Mouse (Mus musculus) cerebellum, postnatal 10 days (tissue): ENCODE data around the gene Hist1h3g.
"Not testable (repeated sequence)": the region's sequence is repeated elsewhere in the genome, so short reads cannot be mapped to it uniquely, and the experiment has no call there.

Source experiments
- DNase-seq, 2 experiments: peaks; one replicate each; pipeline ENCODE4 v3.0.0; 2021; ENCODE audit warnings: mixed read lengths in 2 of 2

Hist1h3g gene

DNA sequence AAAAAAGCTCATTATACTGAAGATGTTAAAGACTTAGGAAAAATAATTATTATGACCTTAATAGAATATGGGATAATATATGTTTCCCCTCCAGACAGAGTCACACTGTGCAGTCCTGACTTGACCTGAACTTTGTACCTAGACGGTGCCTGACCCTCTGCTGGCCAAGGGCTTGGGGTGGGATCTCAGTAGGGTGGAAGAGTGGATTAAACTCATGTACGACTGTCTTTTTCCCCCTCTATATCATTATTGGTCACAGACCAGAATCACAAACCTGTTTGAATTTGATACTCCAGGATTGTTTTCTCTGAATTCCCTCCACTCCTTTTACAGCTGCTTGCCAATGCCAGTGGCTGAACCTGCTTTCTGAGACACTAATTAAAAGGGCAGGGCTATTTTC, 25.5 kb downstream of the Hist1h3g start:
- DNase-seq, result not testable (repeated sequence)

DNA sequence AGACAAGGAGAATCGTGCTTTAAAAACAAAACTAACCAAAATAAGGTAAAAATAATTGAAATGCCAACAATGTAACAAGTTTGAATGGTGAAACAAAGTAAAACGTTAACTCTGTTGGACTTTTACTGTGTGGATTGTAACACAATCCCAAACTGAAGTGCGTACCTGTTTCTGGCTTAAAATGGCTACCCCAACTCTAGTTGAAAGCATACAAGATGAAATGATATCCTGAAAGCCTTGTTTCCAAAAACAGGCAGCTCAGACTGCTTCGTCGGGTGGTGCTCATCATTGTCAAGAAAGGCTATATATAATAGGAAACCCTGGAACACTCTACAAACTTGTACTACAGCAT, 26.3 kb downstream of the Hist1h3g start:
- DNase-seq, result not testable (repeated sequence)

DNA sequence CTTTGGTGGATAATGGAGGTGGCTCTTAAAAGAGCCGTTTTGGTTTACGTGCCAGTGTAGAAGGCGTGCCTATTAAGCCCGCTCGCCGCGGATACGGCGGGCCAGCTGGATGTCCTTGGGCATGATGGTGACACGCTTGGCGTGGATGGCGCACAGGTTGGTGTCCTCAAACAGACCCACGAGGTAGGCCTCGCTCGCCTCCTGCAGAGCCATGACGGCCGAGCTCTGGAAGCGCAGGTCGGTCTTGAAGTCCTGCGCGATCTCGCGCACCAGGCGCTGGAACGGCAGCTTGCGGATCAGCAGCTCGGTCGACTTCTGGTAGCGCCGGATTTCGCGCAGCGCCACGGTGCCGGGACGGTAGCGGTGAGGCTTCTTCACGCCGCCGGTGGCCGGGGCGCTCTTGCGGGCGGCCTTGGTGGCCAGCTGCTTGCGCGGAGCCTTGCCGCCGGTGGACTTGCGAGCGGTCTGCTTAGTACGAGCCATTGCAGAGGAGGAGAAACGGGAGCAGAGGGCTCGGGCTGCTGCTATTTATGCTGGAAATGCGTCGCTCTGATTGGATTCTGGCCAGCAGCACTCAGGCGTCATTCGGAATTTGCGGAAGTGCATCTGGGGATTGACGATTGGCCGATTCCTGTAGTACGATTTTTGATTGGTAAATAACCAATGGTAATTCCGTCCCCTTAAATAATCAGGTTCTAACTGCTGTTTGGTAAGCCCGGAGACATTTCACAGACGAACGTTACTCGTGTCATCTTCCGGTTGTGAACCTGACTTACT, 26.8 kb downstream of the Hist1h3g start, which contains the start of gene Hist1h3e:
Gene Hist1h3e (minus strand): TSS at position 487 of the 777 bp plus-strand sequence.
- peak; percentile 96 to 97 for DNase-seq

DNA sequence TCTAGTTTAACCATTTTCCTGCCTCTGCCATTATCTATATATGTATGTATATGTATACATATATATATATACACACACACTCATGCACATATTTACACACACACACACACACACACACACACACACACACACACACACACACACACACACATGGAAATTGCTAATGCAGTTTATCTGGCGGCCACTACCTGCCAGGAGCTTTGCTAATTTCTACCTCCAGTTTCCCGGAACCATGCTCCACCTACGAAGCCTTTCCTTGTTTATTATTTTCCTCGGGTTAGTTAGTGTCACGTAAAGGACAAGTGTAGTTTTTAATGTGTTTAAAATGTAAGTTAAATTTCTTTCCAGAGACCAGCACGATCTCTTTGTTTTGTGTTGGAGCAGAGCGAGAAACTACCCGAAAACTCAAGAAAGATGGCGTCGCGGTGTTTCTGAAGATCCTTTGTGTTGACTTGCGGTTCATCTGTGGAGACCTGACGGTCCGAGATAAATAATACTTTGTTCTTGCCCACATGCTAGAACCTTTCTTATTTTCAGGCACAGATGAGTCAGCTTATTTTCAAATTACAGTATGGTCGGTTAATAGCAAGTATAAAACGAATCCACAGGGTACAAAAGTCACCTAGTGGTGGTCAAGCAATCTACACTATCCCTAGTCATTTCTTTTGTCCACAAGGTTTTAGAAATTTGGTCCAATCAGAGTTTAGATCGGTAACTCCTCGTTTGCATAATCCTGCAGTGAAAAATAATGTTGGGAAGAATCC, 27.7 kb downstream of the Hist1h3g start:
- peak; percentile 43 to 69 for DNase-seq

DNA sequence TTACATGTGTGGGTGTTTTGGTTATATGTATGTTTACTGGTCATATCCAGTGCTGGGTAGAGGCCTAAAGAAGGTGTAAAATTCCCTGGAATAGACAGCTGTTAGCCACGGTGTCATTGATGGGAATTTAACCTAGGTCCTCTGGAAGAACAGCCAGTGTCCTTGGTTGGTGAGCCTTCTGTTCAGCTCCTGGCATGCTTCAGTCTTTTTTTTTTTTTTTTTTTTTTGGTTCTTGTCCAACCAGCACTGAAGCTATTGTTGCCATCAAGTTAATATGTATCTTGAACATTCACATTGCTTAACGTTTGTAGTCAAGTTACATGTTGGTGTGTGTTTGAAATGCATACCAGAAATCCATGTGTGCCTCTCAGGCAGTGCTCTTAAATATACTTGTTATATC, 29.3 kb downstream of the Hist1h3g start:
- DNase-seq, result no peak

DNA sequence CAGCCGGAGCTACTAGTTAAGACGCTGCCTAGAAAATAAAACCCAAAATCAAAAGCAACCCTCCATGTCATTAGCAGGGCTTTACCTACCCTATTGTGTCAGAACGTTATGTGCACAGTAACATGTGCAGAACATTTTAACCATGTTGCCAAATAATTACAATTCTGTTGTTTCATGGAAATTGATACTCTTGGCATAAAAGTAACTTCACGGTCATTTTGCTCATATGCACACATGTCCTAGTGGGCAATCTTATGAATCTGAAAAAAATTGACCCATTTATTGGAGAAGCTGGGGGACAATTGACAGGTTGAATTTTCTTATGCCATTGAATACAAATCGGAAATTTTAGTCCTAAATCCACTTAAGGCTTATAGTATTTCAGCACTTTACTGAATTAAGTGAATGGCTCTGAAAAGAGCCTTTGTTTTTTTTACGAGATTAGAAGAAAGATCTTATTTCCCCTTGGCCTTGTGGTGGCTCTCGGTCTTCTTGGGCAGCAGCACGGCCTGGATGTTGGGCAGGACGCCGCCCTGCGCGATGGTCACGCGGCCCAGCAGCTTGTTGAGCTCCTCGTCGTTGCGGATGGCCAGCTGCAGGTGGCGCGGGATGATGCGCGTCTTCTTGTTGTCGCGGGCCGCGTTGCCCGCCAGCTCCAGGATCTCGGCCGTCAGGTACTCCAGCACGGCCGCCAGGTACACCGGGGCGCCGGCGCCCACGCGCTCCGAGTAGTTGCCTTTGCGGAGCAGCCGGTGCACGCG, 35.2 kb downstream of the Hist1h3g start:
- DNase-seq, result not testable (repeated sequence)

DNA sequence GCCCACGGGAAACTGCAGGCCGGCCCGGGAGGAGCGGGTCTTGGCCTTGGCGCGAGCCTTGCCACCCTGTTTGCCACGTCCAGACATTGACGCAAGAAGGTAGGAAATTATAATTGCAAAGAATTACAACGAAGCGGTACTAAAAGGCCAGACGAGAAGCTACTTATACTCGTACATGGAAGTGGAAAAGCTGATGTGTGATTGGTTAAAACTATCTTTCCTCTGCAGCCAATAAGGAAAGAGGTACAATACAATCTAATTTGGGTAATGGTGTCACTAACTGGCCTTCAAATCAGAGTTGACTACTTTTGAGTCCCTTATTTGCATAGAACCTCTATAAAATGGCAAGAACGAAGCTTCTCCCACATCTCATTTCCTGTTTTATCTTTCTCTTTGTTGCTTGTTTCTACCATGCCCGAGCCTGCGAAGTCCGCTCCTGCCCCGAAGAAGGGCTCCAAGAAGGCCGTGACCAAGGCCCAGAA, 35.8 kb downstream of the Hist1h3g start, which contains the start of the genes Hist1h2ae and Hist1h2bg:
Gene Hist1h2ae (minus strand): TSS at position 199 of the 482 bp plus-strand sequence.
Gene Hist1h2bg (plus strand): TSS at position 375 of the 482 bp plus-strand sequence.
- DNase-seq, result peak; percentile 71 to 78

DNA sequence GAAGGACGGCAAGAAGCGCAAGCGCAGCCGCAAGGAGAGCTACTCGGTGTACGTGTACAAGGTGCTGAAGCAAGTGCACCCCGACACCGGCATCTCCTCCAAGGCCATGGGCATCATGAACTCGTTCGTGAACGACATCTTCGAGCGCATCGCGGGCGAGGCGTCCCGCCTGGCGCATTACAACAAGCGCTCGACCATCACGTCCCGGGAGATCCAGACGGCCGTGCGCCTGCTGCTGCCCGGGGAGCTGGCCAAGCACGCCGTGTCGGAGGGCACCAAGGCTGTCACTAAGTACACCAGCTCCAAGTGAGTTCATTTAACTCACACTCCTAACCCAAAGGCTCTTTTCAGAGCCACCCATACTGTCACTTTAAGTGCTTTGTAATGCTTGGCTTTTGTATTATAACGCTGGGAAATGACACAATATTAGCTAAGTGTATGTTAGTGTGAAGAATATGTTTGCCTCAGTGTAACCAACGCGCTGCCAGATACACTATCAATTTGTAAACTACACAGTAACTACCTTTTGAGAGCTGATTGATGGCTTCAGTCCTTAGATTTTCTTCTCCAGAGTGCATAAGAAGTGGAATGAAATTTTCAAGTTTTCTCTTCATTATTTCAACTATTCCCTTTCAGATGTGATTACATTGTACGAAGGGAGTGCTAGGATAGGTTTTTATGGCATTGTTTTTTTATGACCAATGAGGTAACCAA, 36.4 kb downstream of the Hist1h3g start:
- not testable (repeated sequence) for DNase-seq

DNA sequence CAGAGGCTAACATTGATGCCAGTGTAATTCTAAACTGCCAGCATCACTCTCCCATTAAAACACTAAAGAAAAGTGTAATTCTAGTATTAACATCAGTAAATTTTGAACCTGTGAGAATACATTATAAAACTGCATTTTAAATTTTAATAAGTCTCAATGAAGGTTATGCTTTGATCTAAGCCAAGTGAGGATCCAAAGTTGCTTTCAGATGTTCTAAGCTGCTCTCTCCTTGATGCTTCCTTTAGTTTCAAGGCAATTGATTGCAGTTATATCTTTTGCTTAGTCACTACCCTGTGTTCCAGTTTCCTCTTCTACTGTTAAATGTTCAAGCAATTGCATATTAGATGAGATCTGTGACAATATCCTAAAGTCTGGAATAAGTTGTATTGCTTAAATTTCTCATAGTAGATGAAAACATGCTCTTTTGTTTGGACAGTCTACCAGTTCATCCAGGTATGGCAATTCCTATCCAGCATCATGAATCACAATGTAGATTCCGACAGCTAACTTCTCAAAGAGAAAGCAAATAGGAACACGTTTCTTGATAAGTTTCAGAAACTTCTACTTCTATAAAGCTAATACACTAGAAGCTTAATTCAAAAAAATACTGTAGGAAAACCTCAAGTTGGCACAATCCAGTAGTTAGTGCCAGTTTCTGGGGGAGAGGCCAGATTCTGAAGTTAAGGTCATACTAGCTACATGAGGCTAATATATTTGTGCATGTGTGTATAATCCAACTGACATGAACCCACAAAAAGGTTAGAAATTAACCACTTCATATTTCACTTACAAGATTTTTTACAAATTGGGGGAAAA, 37.2 kb downstream of the Hist1h3g start:
- DNase-seq, result no peak

DNA sequence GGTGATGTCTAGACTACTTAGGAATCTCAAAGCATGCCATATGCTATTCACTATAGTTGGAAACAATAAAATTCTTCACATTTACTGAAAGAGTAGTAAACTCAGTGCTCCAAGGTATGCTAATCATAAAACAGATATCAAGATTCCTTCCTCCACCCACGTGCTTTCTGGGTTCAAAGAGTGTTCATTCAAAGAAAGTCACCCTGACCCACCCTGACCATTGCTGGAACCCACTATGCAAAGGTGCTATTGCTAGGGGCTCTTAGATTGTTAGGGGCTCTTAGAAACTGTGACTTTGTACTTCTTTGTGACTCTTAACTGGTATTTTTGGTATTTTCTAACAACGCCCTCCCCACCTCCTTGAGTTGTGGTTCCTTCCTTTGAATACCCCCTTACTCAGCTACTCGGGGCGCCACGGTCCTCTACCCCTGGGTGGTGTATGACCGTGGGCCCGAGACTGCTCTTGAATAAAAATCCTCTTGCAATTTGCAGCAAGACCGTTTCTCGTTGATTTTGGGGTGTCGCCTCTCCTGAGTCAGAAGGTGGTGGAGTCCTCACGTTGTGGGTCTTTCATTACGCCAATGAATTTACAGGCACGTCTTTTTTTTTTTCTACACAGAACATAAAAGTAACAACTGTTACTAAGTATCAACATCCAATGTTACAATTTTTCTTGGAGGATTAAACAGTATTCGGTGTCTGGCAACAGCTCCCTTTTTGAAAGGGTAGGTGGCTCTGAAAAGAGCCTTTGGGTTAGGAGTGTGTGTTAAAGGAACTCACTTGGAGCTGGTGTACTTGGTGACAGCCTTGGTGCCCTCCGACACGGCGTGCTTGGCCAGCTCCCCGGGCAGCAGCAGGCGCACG, 38.0 kb downstream of the Hist1h3g start:
- not testable (repeated sequence) for DNase-seq

DNA sequence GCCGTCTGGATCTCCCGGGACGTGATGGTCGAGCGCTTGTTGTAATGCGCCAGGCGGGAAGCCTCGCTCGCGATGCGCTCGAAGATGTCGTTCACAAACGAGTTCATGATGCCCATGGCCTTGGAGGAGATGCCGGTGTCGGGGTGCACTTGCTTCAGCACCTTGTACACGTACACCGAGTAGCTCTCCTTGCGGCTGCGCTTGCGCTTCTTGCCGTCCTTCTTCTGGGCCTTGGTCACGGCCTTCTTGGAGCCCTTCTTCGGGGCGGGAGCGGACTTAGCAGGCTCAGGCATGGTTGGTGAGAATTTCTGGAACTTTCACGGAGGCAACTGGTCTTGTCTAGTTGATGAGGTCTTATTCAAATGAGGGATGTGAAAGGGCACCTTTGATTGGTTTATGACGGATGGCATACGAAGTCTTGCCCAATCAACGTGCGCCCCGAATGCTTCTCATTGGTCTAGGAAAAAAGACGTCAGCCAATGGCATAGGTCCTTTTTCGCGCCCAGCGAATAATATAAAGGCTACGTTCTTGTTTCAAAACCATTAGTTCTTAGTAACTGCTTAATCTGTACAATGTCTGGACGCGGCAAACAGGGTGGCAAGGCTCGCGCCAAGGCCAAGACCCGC, 38.8 kb downstream of the Hist1h3g start, which contains the start of the genes Hist1h2bf and Hist1h2ad:
Gene Hist1h2bf (minus strand): TSS at position 299 of the 627 bp plus-strand sequence.
Gene Hist1h2ad (plus strand): TSS at position 484 of the 627 bp plus-strand sequence.
- DNase-seq, result peak; percentile 92 to 93

DNA sequence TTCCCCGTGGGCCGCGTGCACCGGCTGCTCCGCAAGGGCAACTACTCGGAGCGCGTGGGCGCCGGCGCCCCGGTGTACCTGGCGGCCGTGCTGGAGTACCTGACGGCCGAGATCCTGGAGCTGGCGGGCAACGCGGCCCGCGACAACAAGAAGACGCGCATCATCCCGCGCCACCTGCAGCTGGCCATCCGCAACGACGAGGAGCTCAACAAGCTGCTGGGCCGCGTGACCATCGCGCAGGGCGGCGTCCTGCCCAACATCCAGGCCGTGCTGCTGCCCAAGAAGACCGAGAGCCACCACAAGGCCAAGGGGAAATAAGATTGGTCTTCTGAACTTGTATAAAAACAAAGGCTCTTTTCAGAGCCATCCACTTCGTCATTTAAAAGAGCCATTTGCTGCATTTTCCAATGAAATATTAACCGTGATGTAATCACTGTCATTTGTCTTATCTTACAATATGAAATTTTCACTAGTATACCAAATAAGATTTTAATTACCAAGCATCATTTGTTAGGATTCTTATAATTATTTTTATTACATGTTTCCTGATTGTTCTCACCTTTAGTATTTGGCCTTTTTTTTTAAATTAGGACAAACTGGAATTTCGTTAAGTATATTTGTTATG, 39.4 kb downstream of the Hist1h3g start:
- not testable (repeated sequence) for DNase-seq

DNA sequence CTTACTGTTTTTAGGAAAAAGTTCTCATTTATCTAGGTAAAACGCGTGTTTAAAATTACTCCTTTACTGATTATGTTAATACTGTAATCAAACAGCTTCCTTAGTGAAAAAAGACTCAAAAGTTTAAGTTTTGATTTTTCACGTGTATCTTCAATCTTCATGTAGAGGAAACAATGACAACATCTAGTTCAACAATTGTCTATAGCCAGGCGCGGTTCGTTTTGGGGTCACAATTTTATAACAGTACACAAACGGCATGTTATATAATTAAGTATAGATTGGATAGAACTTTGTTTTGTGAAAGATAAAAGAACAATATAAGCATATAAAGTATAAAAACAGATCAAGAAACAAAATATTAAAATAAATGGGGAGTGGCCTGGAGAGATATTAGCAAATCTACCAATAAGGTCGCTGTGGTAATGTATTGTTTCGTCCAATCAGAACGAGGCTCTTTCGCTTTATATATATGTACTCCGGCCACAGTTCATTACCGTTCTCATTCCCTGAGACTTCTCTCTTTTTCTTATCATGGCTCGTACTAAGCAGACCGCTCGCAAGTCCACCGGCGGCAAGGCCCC, 40.1 kb downstream of the Hist1h3g start, which contains the start of gene Hist1h3d:
Gene Hist1h3d (plus strand): TSS at position 493 of the 581 bp plus-strand sequence.
- DNase-seq, result peak; percentile 61 to 71

DNA sequence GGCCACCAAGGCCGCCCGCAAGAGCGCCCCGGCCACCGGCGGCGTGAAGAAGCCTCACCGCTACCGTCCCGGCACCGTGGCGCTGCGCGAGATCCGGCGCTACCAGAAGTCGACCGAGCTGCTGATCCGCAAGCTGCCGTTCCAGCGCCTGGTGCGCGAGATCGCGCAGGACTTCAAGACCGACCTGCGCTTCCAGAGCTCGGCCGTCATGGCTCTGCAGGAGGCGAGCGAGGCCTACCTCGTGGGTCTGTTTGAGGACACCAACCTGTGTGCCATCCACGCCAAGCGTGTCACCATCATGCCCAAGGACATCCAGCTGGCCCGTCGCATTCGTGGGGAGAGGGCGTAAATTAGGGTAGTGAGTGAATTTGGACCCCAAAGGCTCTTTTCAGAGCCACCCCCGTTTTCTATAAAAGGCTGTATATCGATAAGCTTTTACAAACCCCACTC, 40.7 kb downstream of the Hist1h3g start:
- DNase-seq, result not testable (repeated sequence)

DNA sequence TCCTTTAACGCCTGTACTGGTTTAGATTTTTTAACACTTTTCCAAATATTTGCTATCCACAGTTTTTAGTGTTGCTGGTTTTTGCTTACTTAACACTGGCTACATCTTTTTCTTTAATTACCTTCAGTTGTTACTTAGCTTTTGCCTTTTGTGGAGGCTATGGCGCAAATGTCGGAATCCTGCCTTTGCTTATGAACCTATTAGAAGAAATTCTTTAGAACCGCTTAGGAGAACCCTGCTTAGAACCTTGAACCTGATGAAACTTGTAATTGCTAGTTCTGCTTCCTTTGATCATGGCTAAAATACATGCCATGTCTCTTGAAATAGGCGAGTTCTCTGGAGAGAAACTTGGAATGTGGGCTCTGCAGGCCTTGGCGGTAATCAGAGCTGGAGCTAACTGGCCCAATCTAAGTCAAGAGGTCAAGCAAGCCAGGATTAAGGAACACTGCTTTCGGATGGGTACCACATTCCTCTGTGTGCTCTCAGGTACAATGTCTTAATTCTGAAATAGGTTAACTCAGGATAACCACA, 41.2 kb downstream of the Hist1h3g start:
- DNase-seq, result no peak

DNA sequence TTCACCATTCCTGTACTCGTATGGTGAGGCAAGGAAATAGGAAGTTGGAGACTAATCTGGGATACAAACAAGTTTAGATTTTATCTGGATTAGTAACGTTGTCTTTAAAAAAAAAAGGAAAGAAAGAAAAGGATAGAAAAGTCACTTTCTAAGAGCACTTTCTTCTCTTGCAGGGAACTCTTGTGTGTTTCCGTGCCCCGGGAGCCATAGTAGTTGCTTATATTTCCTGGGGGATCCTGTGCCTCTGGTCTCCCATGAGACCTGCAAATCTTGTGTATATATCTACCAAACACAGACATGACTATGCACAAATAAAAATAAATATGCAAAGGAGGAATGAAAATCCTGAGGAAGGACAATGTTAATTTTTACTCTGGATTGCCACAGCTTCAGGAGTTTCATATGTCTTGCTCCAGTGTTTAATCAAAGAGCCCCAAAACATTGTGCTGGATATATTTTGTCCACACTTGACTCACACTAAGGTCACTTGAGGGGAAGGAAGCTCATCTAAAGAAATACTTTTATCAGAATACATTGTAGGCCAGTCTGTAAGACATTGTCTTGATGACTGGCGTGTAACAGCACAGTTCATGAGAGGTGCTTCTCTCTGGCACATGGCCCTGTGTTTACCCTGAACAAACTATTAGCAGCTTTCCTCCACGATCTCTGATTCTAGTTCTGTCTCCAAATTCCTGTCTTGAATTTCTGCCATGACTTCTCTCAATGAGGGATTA, 41.9 kb downstream of the Hist1h3g start:
- DNase-seq, result no peak

DNA sequence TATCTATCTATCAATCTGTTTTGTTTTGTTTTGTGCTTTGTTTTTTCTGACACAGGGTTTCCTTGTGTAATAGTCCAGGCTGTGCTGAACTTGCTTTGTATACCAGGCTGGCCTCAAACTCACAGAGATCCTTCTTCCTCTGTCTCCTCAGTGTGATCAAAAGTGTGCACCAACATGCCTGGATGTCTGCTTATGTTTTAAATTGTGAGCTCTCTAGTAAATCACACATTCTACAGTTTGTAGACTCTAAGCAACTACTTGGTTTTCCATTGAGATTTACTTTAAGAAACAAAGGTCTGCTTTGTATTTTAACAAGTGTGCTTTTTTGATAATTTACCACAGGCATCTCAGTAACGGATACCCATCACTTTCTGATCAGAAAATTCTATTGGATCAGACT, 42.6 kb downstream of the Hist1h3g start:
- DNase-seq, result no peak
